Mouse (Mus musculus): ENCODE results near the gene Mpz.
A peak's percentile ranks its signal among the peaks of the same experiment; 100 is the strongest.
"Not testable (repeated sequence)": the region's sequence is repeated elsewhere in the genome, so short reads cannot be mapped to it uniquely, and the experiment has no call there.

Mpz gene

GRCm38 (mm10) chr1:171130971-171131370 lies 19.5 kb upstream of the Mpz start:
- DNase-seq = no peak

GRCm38 (mm10) chr1:171135600-171135999 lies 14.9 kb upstream of the Mpz start:
- DNase-seq = no peak

GRCm38 (mm10) chr1:171137486-171138155 lies 12.9 kb upstream of the Mpz start:
- DNase-seq = not testable (repeated sequence)

- peak in 1 of 2 experiments; percentile 20 for DNase-seq
These were observed 7.5 kb upstream of the Mpz start for GRCm38 (mm10) chr1:171142981-171143380.

- peak in 1 of 2 experiments; percentile 52 for DNase-seq
These were observed 404 bp downstream of the Mpz start for GRCm38 (mm10) chr1:171150838-171151391.

GRCm38 (mm10) chr1:171151966-171152365 lies 1.5 kb downstream of the Mpz start:
- peak in 1 of 2 experiments; percentile 23 for DNase-seq

GRCm38 (mm10) chr1:171156644-171157043 lies 6.1 kb downstream of the Mpz start:
- no peak for DNase-seq

DNA sequence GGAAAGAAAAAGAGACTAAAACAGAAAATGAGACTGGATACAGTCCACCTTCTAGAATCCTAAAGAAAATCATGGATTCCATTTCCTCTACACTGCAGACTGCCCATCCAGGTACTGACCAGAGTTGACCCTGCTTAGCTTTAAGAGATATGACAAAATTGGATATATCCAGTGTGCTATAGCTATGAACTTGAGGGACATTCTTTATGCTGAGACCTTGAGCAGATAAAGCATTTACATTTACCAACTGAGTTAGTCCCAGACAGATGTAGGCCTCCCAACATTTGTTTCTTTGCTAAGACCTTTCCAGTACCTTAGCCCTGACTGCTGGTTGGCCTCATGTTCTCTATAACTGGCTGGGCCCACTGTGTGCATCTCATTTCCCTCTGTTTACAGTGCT lies 7.5 kb downstream of the Mpz start:
- DNase-seq = no peak

GRCm38 (mm10) chr1:171159485-171159975 lies 9.0 kb downstream of the Mpz start:
- DNase-seq = no peak

DNA sequence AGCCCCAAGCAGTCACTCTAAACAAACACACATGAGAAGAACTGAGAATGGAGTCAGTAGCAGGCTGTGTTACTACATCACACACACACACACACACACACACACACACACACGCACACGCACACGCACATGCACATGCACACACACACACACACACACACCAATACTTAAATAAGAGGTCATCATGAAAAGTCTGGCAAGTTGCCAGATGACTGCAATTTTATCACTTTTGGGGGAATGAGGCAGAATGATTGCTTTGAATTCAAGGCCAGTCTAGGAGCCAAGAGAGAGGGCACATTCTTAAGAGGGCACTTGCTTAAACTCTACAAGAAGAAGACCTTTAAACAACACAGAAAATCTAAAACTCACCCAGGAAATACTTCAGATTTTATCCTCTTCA lies 12.0 kb downstream of the Mpz start:
- no peak for DNase-seq

GRCm38 (mm10) chr1:171164258-171164657 lies 13.7 kb downstream of the Mpz start:
- DNase-seq = no peak

DNA sequence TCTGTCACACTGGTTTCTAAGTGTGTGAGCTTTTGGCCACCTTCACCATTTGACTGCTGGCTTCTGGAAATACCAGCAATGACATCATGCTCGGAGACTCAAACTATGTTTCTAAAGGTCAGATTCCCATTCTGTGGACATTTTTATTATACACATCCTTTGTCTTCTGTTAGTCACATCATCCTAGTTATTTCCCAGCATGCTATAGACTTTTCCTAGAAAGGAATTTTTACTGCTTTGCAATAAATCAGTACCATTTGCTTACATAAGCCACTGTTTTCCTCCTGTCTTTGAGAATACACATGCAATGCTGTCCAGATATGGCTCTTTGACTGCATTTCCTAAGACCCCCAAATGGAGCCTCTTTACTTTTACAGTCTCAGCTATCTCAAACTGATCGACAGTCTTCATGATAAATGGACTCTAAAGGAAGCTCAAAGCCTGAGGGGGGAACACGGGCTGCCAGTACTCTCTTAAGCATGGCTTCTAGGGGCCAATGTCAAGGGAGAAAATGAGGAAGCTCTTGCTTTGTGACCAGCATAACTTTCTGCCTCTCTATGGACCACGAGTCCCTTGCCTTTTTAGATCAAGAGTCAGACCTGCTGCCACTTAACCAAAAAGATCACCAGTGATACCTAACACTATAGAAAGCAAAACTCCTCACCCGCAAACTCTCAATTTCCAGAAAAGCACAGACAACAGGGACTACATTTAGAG lies 15.3 kb downstream of the Mpz start:
- no peak for DNase-seq

GRCm38 (mm10) chr1:171168906-171169305 lies 18.4 kb downstream of the Mpz start:
- no peak for DNase-seq

DNA sequence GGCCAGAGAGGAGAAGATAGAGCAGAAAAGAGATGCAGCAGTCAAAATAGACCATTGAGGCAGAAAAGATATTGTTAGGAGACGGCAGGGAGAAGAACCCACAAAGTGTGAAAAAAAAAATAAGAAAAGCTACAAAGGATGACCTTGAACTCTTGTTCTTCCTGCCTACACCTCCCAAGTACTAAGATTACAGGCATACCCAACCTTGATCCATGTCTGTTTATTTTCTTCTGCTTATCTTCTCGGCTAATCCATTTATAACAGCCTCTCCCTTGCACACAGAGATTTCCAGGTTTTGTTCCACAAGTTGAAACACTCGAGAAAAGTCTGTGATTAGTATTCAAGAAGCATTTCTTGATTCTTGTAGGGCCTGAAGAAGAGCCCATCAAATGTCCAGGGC lies 19.4 kb downstream of the Mpz start:
- no peak for DNase-seq

GRCm38 (mm10) chr1:171171138-171171537 lies 20.6 kb downstream of the Mpz start:
- DNase-seq = no peak

DNA sequence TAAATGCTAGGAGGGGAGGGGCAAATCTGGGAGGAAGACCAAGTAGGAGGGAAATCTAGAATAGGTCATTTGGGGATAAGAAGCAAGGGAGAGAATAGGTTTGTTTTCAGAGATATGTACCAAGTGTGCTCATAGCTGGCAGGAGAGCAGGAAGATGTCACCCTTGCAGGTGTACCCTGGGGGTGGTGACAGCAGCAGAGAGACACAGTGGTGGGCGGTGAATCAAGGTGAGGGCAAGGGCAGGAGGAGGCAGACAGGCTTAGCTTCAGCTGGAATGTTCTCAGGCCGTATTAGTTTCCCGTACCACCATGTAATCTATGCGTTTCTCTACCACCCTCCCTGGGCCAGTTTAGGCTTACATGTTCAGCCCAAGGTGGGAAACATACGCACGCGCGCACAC lies 22.3 kb downstream of the Mpz start:
- DNase-seq = no peak

- no peak for DNase-seq
These were observed 29.1 kb downstream of the Mpz start for GRCm38 (mm10) chr1:171179487-171180171.

- DNase-seq = no peak
These were observed 32.5 kb downstream of the Mpz start for GRCm38 (mm10) chr1:171183025-171183424.

DNA sequence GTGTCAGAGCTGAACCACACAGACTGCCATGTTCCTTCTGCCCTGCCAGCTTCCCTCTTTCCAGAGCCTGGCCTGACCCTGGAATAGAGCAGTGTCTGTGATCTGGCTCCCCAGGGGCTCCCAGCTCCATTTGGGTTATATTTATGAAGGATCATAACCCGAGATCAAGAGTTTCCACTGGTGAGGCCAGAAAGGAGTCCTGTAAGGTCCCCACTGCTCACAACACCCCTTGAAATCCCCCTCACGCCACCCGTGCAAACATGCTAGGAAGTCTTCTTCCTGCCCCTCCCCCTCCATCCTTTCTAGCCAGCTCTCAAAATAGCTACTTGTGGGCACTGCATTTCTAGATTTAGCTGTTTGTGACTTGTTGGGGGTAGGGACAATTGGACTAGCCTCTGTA lies 33.1 kb downstream of the Mpz start:
- DNase-seq = no peak

GRCm38 (mm10) chr1:171184314-171184713 lies 33.8 kb downstream of the Mpz start:
- DNase-seq = no peak

DNA sequence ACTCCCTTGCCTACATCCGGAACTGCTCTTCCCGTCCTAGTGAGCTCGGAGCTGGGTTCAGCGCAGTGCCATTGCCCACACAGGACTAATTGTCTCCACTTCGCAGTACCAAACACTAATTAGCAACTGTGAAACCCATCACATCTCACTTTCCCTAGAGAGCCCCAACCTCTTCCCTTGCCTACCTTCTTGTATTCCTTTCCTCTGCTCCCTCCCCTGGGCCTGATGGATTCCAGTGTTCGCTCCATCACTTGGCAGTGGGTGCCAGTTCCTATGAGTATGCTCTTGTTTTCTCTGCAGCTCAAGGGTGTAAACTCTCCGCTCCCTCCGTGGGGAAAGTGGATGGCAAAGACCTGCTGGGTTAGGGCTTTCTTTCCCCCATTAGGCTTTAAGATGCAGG lies 35.1 kb downstream of the Mpz start:
- DNase-seq = no peak

GRCm38 (mm10) chr1:171187851-171188700 lies 37.6 kb downstream of the Mpz start:
- no peak for DNase-seq

All from cerebellum, postnatal 25 days (tissue).